Mouse (Mus musculus) stomach, embryonic 16.5 days (tissue): ENCODE measurements around the gene Efemp1. TPM values are rescaled to one million over a fixed set of nuclear protein-coding genes. Genes with fewer than 3 reads are reported as not detected.
A peak's percentile ranks its signal among the peaks of the same experiment; 100 is the strongest.

Source experiments
- ATAC-seq: fragments of 200-750 bp; cut with Nextera tagmentation; 2 replicates; pipeline ENCODE4 v1.8.0; 2017; ENCODE audit warnings: moderate number of reproducible peaks, moderate TSS enrichment; ENCODE audit not compliant: insufficient read depth, low FRiP score
- H3K27ac ChIP-seq: fragments of 300-500 bp; sonication (generic); 2 replicates; pipeline ENCODE4 v1.5.1; 2014; ENCODE audit warnings: low read length
- H3K27me3 ChIP-seq: fragments of 300-500 bp; sonication (generic); 2 replicates; pipeline ENCODE4 v1.6.1; 2014; ENCODE audit warnings: low read length, control low read depth, mixed read lengths; ENCODE audit not compliant: control insufficient read depth, insufficient read depth
- H3K36me3 ChIP-seq: fragments of 300-500 bp; sonication (generic); 2 replicates; pipeline ENCODE4 v1.6.1; 2014; ENCODE audit warnings: low read length; ENCODE audit not compliant: control insufficient read depth, insufficient read depth
- H3K4me1 ChIP-seq: fragments of 300-500 bp; sonication (generic); 2 replicates; pipeline ENCODE4 v1.6.1; 2014; ENCODE audit warnings: low read length, control low read depth, mixed read lengths; ENCODE audit not compliant: control insufficient read depth, insufficient read depth
- H3K4me2 ChIP-seq: fragments of 300-500 bp; sonication (generic); 2 replicates; pipeline ENCODE4 v1.6.1; 2014; ENCODE audit warnings: low read depth, low read length, mixed read lengths
- H3K4me3 ChIP-seq: fragments of 300-500 bp; sonication (generic); replicated peaks from 2 replicates; pipeline ENCODE4 v1.5.1; 2014; ENCODE audit warnings: mild to moderate bottlenecking, low read length
- H3K9ac ChIP-seq: fragments of 300-500 bp; sonication (generic); 2 replicates; pipeline ENCODE4 v1.6.1; 2014; ENCODE audit warnings: low read length
- H3K9me3 ChIP-seq: fragments of 300-500 bp; sonication (generic); replicated peaks from 2 replicates; pipeline ENCODE4 v1.6.1; 2016; ENCODE audit warnings: low read length, control low read depth; ENCODE audit not compliant: control insufficient read depth
- WGBS: fragments of 180-500 bp; shearing (Covaris S2); extraction: QIAGEN DNeasy Blood & Tissue Kit; methylation state at CpG from one replicate; pipeline ENCODE4 v1.1.7; 2014; 5-methylcytosine and 5-hydroxymethylcytosine counted together
- polyA plus RNA-seq: library from polyadenylated mRNA; unstranded; fragments of >200 nt; fragmentation: Nextera tagmentation; extraction: Ambion mirVana; gene quantifications from 2 replicates; pipeline ENCODE4 v1.2.1, GENCODE M21; 2015

Gene Efemp1
- polyA plus RNA-seq, 1 experiment from 2014 or later = 14.8 TPM

GRCm38 (mm10) chr11:28851645-28852044, 1.4 kb upstream of the Efemp1 start:
- Histone ChIP-seq H3K4me1 (peaks cover 9% of the 10 kb centered on the region; the same call in 1 of the 2 replicates), H3K9ac (no peak overlapping the region), H3K4me2 (no peak overlapping the region), H3K27me3 (no peaks in the 10 kb centered on the region), H3K4me3 (no peak overlapping the region), H3K9me3 (no peaks in the 10 kb centered on the region), H3K36me3 (no peaks in the 10 kb centered on the region), H3K27ac (no peak overlapping the region)
- WGBS = 61% methylated on average over 4 of the region's 4 CpGs
- no peak for ATAC-seq

- WGBS = 19% methylated on average over 6 of the region's 6 CpGs
- Histone ChIP-seq H3K4me3 (peak overlapping the region; percentile 63), H3K9ac (no peak overlapping the region), H3K27ac (no peak overlapping the region), H3K36me3 (no peaks in the 10 kb centered on the region), H3K4me1 (peaks cover 9% of the 10 kb centered on the region; the same call in 1 of the 2 replicates), H3K4me2 (peak overlapping the region; percentile 81), H3K27me3 (no peaks in the 10 kb centered on the region), H3K9me3 (no peaks in the 10 kb centered on the region)
- ATAC-seq = no peak
Measured at GRCm38 (mm10) chr11:28852361-28852919, 564 bp upstream of the Efemp1 start.

- ATAC-seq = no peak
- no peak overlapping the region for H3K27ac ChIP-seq
- no peaks in the 10 kb centered on the region for H3K9me3 ChIP-seq
- H3K27me3 ChIP-seq = no peaks in the 10 kb centered on the region
- H3K4me1 ChIP-seq = no peaks in the 10 kb centered on the region
- no peak overlapping the region for H3K9ac ChIP-seq
- no peak overlapping the region for H3K4me3 ChIP-seq
- no peak overlapping the region for H3K4me2 ChIP-seq
- no peaks in the 10 kb centered on the region for H3K36me3 ChIP-seq
Measured at GRCm38 (mm10) chr11:28859125-28859524, 6.1 kb downstream of the Efemp1 start.

- no peaks in the 10 kb centered on the region for H3K27me3 ChIP-seq
- no peaks in the 10 kb centered on the region for H3K9me3 ChIP-seq
- no peak overlapping the region for H3K9ac ChIP-seq
- H3K4me3 ChIP-seq = no peak overlapping the region
- ATAC-seq = no peak
- no peaks in the 10 kb centered on the region for H3K4me1 ChIP-seq
- H3K27ac ChIP-seq = no peak overlapping the region
- no peaks in the 10 kb centered on the region for H3K36me3 ChIP-seq
- WGBS = 65% methylated on average over 2 of the region's 2 CpGs
- H3K4me2 ChIP-seq = no peak overlapping the region
Measured at GRCm38 (mm10) chr11:28869129-28869528, 16.1 kb downstream of the Efemp1 start.

GRCm38 (mm10) chr11:28881381-28881976, 28.5 kb downstream of the Efemp1 start:
- H3K27ac ChIP-seq = no peak overlapping the region
- no peaks in the 10 kb centered on the region for H3K27me3 ChIP-seq
- no peaks in the 10 kb centered on the region for H3K4me1 ChIP-seq
- ATAC-seq = no peak
- no peak overlapping the region for H3K4me2 ChIP-seq
- WGBS = 60% methylated on average over 2 of the region's 2 CpGs
- H3K36me3 ChIP-seq = no peaks in the 10 kb centered on the region
- no peaks in the 10 kb centered on the region for H3K9me3 ChIP-seq
- no peak overlapping the region for H3K4me3 ChIP-seq
- no peak overlapping the region for H3K9ac ChIP-seq

GRCm38 (mm10) chr11:28883106-28883505, 30.1 kb downstream of the Efemp1 start:
- H3K4me3 ChIP-seq = no peak overlapping the region
- ATAC-seq = no peak
- no peaks in the 10 kb centered on the region for H3K27me3 ChIP-seq
- no peaks in the 10 kb centered on the region for H3K9me3 ChIP-seq
- no peak overlapping the region for H3K9ac ChIP-seq
- H3K4me2 ChIP-seq = no peak overlapping the region
- WGBS = 56% methylated on average over 4 of the region's 4 CpGs
- no peak overlapping the region for H3K27ac ChIP-seq
- no peaks in the 10 kb centered on the region for H3K4me1 ChIP-seq
- H3K36me3 ChIP-seq = no peaks in the 10 kb centered on the region

GRCm38 (mm10) chr11:28889538-28889937, 36.5 kb downstream of the Efemp1 start:
- 92% methylated on average over 1 of the region's 1 CpGs for WGBS
- no peaks in the 10 kb centered on the region for H3K36me3 ChIP-seq
- no peak for ATAC-seq
- no peak overlapping the region for H3K27ac ChIP-seq
- no peak overlapping the region for H3K4me3 ChIP-seq
- H3K9me3 ChIP-seq = no peaks in the 10 kb centered on the region
- H3K4me2 ChIP-seq = no peak overlapping the region
- H3K9ac ChIP-seq = no peak overlapping the region
- no peaks in the 10 kb centered on the region for H3K4me1 ChIP-seq
- H3K27me3 ChIP-seq = no peaks in the 10 kb centered on the region

- Histone ChIP-seq H3K4me1 (no peaks in the 10 kb centered on the region), H3K4me3 (no peak overlapping the region), H3K36me3 (no peaks in the 10 kb centered on the region), H3K9ac (no peak overlapping the region), H3K9me3 (no peaks in the 10 kb centered on the region), H3K27ac (no peak overlapping the region), H3K4me2 (no peak overlapping the region), H3K27me3 (no peaks in the 10 kb centered on the region)
- no peak for ATAC-seq
- 63% methylated on average over 5 of the region's 5 CpGs for WGBS
Measured at GRCm38 (mm10) chr11:28891515-28891914, 38.5 kb downstream of the Efemp1 start.

- Histone ChIP-seq H3K27me3 (no peaks in the 10 kb centered on the region), H3K4me3 (no peak overlapping the region), H3K36me3 (no peaks in the 10 kb centered on the region), H3K4me1 (no peaks in the 10 kb centered on the region), H3K9me3 (no peaks in the 10 kb centered on the region), H3K9ac (no peak overlapping the region), H3K27ac (no peak overlapping the region), H3K4me2 (no peak overlapping the region)
- 48% methylated on average over 1 of the region's 1 CpGs for WGBS
- no peak for ATAC-seq
Measured at GRCm38 (mm10) chr11:28899420-28899819, 46.4 kb downstream of the Efemp1 start.
